Mouse (Mus musculus): ENCODE data around the gene Cald1. TPM values are rescaled to one million over a fixed set of nuclear protein-coding genes. Genes with fewer than 3 reads are reported as not detected.
A peak's percentile ranks its signal among the peaks of the same experiment; 100 is the strongest.

Cald1 gene
- polyA plus RNA-seq, 1 experiment from 2014 or later: 222 TPM

DNA sequence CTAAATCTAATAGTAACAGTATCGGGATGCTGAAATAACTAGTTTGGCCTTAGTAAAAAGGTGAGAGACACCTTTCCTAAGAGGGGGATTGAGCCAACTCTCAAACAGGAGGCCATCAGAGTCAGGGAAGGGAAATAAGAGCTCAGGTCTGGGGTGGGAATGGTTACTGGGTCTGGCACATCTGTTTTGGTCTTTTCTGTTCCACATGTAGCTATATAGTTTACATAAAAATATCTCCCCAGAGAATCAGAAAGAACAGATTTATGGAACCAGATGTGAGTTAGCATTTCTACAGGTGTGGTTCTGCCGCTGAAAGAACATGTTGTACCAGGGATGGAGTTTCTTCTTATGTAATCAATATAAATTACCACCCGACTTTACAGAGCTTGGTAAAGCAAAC, 17.1 kb downstream of the Cald1 start:
- Histone ChIP-seq H3K4me2 (no peak overlapping the region), H3K4me3 (replicated peaks) (no peak overlapping the region), H3K36me3 (no peaks in the 10 kb centered on the region), H3K27ac (no peak overlapping the region), H3K9me3 (no peaks in the 10 kb centered on the region), H3K27me3 (no peaks in the 10 kb centered on the region), H3K4me1 (replicated peaks) (peaks cover 47% of the 10 kb centered on the region), H3K9ac (replicated peaks) (no peak overlapping the region)
- WGBS: 38% methylated on average over 3 of the region's 3 CpGs
- peak; percentile 58; the same call in 1 of the 2 replicates for ATAC-seq (ENCODE audit: insufficient number of reproducible peaks, insufficient read depth, low FRiP score, low TSS enrichment, low read depth)

DNA sequence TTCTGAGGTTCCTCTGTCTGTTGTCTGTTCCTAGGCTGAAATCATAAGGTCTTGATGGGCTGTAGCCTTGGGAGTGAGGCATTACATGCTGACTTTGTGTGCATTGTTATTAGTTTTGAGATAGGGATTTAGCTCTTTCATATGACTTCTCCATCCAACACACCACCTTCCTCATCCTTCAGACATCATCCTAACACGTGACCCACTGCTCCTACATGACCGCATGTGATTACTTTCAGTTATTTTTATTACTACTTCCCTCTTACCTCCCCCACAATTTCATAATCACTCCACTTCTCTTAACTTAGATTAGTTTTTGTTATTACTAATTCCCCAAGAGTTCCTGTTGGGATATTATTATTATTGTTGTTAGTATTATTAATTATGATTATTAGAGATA, 21.2 kb downstream of the Cald1 start:
- Histone ChIP-seq H3K27me3 (no peaks in the 10 kb centered on the region), H3K9me3 (no peaks in the 10 kb centered on the region), H3K36me3 (no peaks in the 10 kb centered on the region), H3K4me1 (replicated peaks) (peaks cover 20% of the 10 kb centered on the region), H3K4me3 (replicated peaks) (no peak overlapping the region), H3K4me2 (no peak overlapping the region), H3K27ac (no peak overlapping the region), H3K9ac (replicated peaks) (no peak overlapping the region)
- WGBS: 73% methylated on average over 2 of the region's 2 CpGs
- ATAC-seq (ENCODE audit: insufficient number of reproducible peaks, insufficient read depth, low FRiP score, low TSS enrichment, low read depth): no peak

DNA sequence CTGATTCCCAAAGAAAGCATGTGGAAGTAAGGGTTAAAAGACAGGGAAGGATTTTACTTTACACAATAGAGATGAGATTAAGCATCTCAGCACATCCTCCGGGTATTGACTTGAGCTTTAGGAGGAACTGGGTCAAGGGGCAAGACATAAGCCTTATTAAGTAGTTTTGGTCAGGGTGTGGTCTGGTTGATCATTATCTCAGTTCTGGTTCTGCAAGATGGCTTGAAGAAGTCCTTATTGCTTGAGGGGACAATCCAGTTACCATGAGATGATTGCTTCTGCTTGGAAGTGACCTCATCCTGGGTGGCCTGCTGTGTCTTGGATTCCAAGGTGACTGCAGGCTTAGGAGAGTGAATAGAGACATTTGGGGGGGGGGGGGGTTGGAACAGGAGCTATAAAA, 21.9 kb downstream of the Cald1 start:
- WGBS: 72% methylated on average over 1 of the region's 1 CpGs
- Histone ChIP-seq H3K4me2 (no peak overlapping the region), H3K36me3 (no peaks in the 10 kb centered on the region), H3K4me3 (replicated peaks) (no peak overlapping the region), H3K9me3 (no peaks in the 10 kb centered on the region), H3K27me3 (no peaks in the 10 kb centered on the region), H3K9ac (replicated peaks) (no peak overlapping the region), H3K27ac (no peak overlapping the region), H3K4me1 (replicated peaks) (peaks cover 15% of the 10 kb centered on the region)
- ATAC-seq (ENCODE audit: insufficient number of reproducible peaks, insufficient read depth, low FRiP score, low TSS enrichment, low read depth): no peak

DNA sequence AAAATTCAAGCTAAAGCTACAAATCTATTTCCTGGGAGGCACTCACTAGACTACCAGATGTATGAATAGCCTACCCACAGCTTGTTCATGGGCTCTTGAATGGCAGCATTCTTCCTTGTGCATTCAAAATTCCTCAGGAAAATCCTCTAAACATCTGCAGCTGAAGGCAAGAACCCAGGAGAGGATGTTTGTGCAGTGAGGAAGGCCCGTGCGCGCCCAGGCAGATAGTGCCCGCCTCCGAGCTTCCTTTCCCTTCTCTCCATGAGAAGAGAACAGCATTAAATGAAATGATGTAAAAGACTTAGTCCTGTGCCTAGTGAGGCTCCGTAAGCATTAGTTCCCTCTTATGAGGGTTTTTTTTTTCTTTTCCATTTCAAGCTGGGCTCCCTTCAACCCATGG, 24.6 kb downstream of the Cald1 start:
- ATAC-seq (ENCODE audit: insufficient number of reproducible peaks, insufficient read depth, low FRiP score, low TSS enrichment, low read depth): no peak
- 0 out of 2 replicates have a peak, but pooled peaks cover 6% of the 10 kb centered on the region for H3K4me1 ChIP-seq (replicated peaks)
- H3K27me3 ChIP-seq: no peaks in the 10 kb centered on the region
- no peaks in the 10 kb centered on the region for H3K9me3 ChIP-seq
- no peak overlapping the region for H3K9ac ChIP-seq (replicated peaks)
- no peak overlapping the region for H3K4me3 ChIP-seq (replicated peaks)
- H3K36me3 ChIP-seq: no peaks in the 10 kb centered on the region
- H3K27ac ChIP-seq: no peak overlapping the region
- 83% methylated on average over 6 of the region's 6 CpGs for WGBS
- no peak overlapping the region for H3K4me2 ChIP-seq

DNA sequence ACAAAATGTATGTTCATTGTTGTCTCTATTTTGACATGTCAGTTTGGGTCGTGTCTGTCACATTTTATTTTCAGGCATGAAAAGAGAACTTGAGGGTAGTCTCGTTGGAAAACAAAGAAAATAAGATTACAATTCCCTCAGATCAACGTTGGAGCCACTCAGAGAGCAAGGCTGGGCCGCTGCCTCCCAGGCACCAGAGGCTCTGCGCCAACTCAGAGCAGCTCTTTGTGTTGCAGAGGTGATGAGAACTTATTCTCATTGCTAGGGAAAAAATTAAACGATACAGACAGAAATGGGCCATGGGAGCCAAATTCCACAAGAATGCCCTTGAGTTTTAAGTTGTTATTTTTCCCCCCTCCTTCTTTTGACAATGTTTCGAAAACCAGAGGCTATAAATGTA, 25.0 kb downstream of the Cald1 start:
- Histone ChIP-seq H3K27ac (no peak overlapping the region), H3K9ac (replicated peaks) (no peak overlapping the region), H3K4me1 (replicated peaks) (0 out of 2 replicates have a peak, but pooled peaks cover 6% of the 10 kb centered on the region), H3K9me3 (no peaks in the 10 kb centered on the region), H3K4me3 (replicated peaks) (no peak overlapping the region), H3K4me2 (no peak overlapping the region), H3K36me3 (no peaks in the 10 kb centered on the region), H3K27me3 (no peaks in the 10 kb centered on the region)
- 79% methylated on average over 7 of the region's 7 CpGs for WGBS
- no peak for ATAC-seq (ENCODE audit: insufficient number of reproducible peaks, insufficient read depth, low FRiP score, low TSS enrichment, low read depth)

DNA sequence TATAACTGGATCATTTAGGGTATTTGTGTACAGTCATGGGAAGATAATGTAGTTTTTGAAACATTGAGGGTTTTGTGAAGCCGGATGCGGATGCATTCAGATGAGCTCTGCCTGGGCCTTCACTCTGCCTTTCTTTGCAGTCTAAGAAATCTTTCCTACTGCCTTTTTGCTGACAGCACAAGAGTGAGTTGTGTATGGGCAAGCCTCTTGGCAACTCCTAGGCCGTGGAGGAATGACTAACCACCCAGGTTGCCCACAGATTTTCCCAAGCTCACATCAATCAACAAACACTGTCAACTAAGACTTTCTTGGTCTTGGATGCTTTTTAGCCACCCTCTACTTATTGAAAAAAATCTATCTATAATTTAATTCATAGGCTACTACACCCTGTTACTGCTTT, 26.2 kb downstream of the Cald1 start:
- H3K36me3 ChIP-seq: no peaks in the 10 kb centered on the region
- H3K4me2 ChIP-seq: no peak overlapping the region
- WGBS: 86% methylated on average over 3 of the region's 3 CpGs
- H3K27ac ChIP-seq: no peak overlapping the region
- H3K27me3 ChIP-seq: no peaks in the 10 kb centered on the region
- no peak overlapping the region for H3K4me3 ChIP-seq (replicated peaks)
- no peaks in the 10 kb centered on the region for H3K9me3 ChIP-seq
- H3K4me1 ChIP-seq (replicated peaks): 0 out of 2 replicates have a peak, but pooled peaks cover 6% of the 10 kb centered on the region
- no peak for ATAC-seq (ENCODE audit: insufficient number of reproducible peaks, insufficient read depth, low FRiP score, low TSS enrichment, low read depth)
- H3K9ac ChIP-seq (replicated peaks): no peak overlapping the region

DNA sequence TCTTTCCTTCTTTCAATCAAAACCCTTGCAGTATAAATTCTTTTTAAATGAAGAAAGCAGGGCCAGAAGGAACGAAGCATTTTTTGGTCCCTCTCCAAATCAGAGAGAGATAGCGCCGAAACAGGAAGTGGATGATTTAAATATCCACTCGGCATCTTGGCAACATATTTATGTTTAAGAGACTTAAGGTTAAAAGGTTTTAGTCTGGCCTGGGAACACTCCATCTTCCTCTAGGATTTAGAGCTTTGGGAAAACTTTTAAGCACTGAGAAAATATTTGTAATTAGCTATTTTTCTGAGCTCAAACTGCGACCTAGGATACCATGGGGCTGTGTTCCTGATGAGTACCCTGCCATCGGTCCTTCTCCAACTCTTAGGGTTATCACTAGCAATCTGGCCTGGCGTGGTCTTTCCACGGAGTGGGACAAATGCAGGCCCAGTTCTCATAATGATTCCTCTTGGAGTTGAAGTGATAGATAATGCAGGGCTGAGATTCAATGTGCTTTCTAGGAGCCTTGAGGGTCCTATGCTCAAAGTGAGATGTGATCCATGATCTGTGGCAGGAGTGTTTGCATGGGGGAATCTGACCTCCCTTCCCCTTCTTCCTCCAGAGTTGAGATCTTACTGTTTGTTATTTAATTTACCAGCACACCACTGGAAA, 28.4 kb downstream of the Cald1 start:
- ATAC-seq (ENCODE audit: insufficient number of reproducible peaks, insufficient read depth, low FRiP score, low TSS enrichment, low read depth): no peak
- WGBS: 77% methylated on average over 8 of the region's 8 CpGs
- no peaks in the 10 kb centered on the region for H3K36me3 ChIP-seq
- H3K4me3 ChIP-seq (replicated peaks): no peak overlapping the region
- H3K4me2 ChIP-seq: no peak overlapping the region
- H3K27ac ChIP-seq: no peak overlapping the region
- H3K27me3 ChIP-seq: no peaks in the 10 kb centered on the region
- 0 out of 2 replicates have a peak, but pooled peaks cover 3% of the 10 kb centered on the region for H3K4me1 ChIP-seq (replicated peaks)
- no peaks in the 10 kb centered on the region for H3K9me3 ChIP-seq
- no peak overlapping the region for H3K9ac ChIP-seq (replicated peaks)

DNA sequence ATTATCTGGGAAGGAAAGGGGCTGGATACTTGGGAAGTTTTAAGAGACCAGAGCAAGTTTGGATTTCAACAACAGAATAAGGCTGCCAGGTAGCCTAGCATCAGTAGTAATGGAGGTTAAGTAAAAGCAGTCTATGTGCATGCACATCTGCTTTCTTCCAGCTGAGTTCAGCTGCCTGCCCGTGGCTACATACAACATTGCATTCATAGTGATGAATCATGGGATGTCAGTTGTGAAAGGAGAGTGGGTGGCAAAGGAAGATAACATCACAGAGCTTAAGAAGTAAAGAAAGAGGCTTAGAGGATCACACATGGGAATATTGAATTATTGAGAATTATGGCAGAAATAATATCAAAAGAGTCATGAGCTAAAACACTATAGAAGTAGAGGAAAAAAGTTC, 29.8 kb downstream of the Cald1 start:
- WGBS: 70% methylated on average over 1 of the region's 1 CpGs
- Histone ChIP-seq H3K36me3 (no peaks in the 10 kb centered on the region), H3K27me3 (no peaks in the 10 kb centered on the region), H3K9me3 (no peaks in the 10 kb centered on the region), H3K4me3 (replicated peaks) (no peak overlapping the region), H3K9ac (replicated peaks) (no peak overlapping the region), H3K4me1 (replicated peaks) (0 out of 2 replicates have a peak, but pooled peaks cover 3% of the 10 kb centered on the region), H3K27ac (no peak overlapping the region), H3K4me2 (no peak overlapping the region)
- no peak for ATAC-seq (ENCODE audit: insufficient number of reproducible peaks, insufficient read depth, low FRiP score, low TSS enrichment, low read depth)

DNA sequence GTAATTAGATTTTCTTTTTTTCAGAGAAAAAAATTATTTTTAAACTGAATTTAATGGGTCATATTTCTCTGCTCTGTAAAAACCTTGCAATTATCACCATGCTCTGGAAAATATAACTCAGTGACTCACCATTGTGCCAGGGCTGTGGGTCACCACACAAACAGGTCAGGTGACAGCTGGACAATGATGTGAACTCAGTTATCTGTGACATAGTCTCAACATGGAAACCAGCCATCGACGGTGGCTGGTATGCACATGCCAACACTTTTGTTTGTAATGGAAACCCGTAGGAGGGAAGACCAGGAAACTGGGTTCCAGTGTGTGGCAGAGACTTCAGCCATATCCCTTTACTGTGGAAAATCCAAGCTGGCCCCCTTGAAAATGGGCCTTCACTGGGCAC, 35.5 kb downstream of the Cald1 start:
- H3K9ac ChIP-seq (replicated peaks): no peak overlapping the region
- no peak overlapping the region for H3K4me2 ChIP-seq
- 74% methylated on average over 3 of the region's 3 CpGs for WGBS
- H3K4me1 ChIP-seq (replicated peaks): peaks cover 20% of the 10 kb centered on the region
- no peaks in the 10 kb centered on the region for H3K9me3 ChIP-seq
- no peaks in the 10 kb centered on the region for H3K36me3 ChIP-seq
- H3K27me3 ChIP-seq: no peaks in the 10 kb centered on the region
- ATAC-seq (ENCODE audit: insufficient number of reproducible peaks, insufficient read depth, low FRiP score, low TSS enrichment, low read depth): no peak
- H3K27ac ChIP-seq: no peak overlapping the region
- H3K4me3 ChIP-seq (replicated peaks): no peak overlapping the region

DNA sequence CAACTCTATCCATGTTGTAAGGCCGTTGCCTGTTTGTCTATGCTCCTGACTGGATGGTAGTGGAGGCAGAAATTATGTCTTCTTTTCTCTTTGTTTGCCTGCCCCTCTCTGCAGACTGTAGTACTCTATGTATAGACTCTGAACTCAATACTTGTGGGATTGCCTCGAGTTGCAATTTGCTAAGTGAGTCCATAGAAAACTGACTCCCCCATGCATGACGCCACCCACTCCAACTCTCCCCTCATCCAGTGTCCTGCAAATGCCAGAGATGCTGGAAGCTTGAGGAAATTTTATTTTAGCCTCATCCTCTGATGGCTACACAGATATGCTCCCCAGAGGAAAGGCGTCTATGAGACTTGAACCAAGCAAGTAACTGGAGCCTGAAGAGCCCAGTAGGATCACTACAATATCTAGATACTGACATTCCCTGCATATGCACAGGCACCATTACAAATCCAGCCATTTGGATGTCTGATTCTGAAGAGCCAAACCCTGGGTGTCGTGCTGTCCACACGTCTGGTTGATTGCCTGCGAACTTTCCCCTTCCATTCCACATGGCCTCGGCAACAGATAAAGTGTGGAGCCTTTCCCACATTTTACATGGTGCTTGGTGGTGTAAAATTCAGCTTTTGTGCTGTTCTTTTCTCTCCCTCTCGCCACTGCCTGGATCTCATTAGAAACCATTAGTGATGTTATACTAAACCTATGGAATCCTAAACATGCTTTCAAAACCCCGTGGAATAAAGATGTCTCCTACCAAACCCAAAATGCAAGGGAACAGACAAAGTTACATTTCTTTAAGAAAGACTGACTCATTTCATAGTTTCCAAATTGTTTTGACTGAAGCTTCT, 39.5 kb downstream of the Cald1 start:
- no peak overlapping the region for H3K4me3 ChIP-seq (replicated peaks)
- H3K9me3 ChIP-seq: no peaks in the 10 kb centered on the region
- H3K36me3 ChIP-seq: no peaks in the 10 kb centered on the region
- 55% methylated on average over 10 of the region's 10 CpGs for WGBS
- H3K4me1 ChIP-seq (replicated peaks): peaks cover 33% of the 10 kb centered on the region
- H3K27ac ChIP-seq: 0 out of 2 replicates have a peak overlapping the region, but pooled peaks have one; percentile 13
- no peak overlapping the region for H3K4me2 ChIP-seq
- H3K9ac ChIP-seq (replicated peaks): no peak overlapping the region
- no peaks in the 10 kb centered on the region for H3K27me3 ChIP-seq
- ATAC-seq (ENCODE audit: insufficient number of reproducible peaks, insufficient read depth, low FRiP score, low TSS enrichment, low read depth): no peak

DNA sequence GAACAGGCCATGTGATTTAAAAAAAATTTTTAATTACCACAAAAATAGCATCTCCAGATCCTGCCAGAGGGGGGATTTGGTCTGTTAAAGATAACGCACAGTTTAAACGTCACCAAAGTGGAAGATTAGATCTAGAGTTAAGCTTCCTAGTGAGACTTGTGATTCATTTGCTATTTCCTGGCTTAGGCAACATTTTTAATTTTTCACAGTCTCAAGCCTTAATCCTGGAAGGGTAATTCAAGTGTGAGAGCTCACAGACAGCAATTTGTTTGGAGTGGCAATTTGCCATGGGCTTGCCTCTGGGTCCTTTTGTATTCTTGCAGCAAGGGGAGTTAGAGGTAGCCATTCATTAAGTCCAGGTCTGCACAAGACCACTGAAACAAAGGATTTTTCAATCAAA, 40.4 kb downstream of the Cald1 start:
- Histone ChIP-seq H3K4me3 (replicated peaks) (no peak overlapping the region), H3K4me2 (no peak overlapping the region), H3K27me3 (no peaks in the 10 kb centered on the region), H3K27ac (no peak overlapping the region), H3K36me3 (no peaks in the 10 kb centered on the region), H3K9me3 (no peaks in the 10 kb centered on the region), H3K4me1 (replicated peaks) (peaks cover 32% of the 10 kb centered on the region), H3K9ac (replicated peaks) (no peak overlapping the region)
- WGBS: 43% methylated on average over 2 of the region's 2 CpGs
- ATAC-seq (ENCODE audit: insufficient number of reproducible peaks, insufficient read depth, low FRiP score, low TSS enrichment, low read depth): no peak
